Mouse (Mus musculus) spleen, postnatal 10 days (tissue): ENCODE measurements at regions not wholly inside any gene's neighbourhood (a gene's known extent, or its start where the extent isn't known, plus 50 kb on each side); places are given as distances from the start of the nearest gene placed in this dataset.
"Not testable (repeated sequence)": the region's sequence is repeated elsewhere in the genome, so short reads cannot be mapped to it uniquely, and the experiment has no call there.

Source experiments
- DNase-seq, 2 experiments: peaks; one replicate each; pipeline ENCODE4 v3.0.0; 2021 to 2022; ENCODE audit warnings: low spot score in 2 of 2

- no peak for DNase-seq
Measured at GRCm38 (mm10) chr17:6853641-6854040, 71.1 kb upstream of the Ezr start.

GRCm38 (mm10) chr17:6852177-6852947 is 69.8 kb upstream of the Ezr start:
- DNase-seq: peak in 1 of 2 experiments; percentile 58

GRCm38 (mm10) chr17:6850513-6850912 is 67.9 kb upstream of the Ezr start:
- no peak for DNase-seq

- DNase-seq: not testable (repeated sequence)
Measured at GRCm38 (mm10) chr17:6841781-6842465, 59.3 kb upstream of the Ezr start.

GRCm38 (mm10) chr17:6835333-6835916 is 52.8 kb upstream of the Ezr start:
- DNase-seq: no peak
